Mouse (Mus musculus) left cerebral cortex, adult 9 months (tissue): ENCODE measurements at regions not wholly inside any gene's neighbourhood (a gene's known extent, or its start where the extent isn't known, plus 50 kb on each side); places are given as distances from the start of the nearest gene placed in this dataset.
A peak's percentile ranks its signal among the peaks of the same experiment; 100 is the strongest.

Source experiments
- DNase-seq, 2 experiments: peaks; one replicate each; pipeline ENCODE4 v3.0.0; 2022; ENCODE audit warnings: low spot score in 2 of 2

- DNase-seq, result peak in 1 of 2 experiments; percentile 74
Observed at GRCm38 (mm10) chr17:88255744-88256598, 184.5 kb upstream of the Foxn2 start.

- DNase-seq, result peak in 1 of 2 experiments; percentile 82
Observed at GRCm38 (mm10) chr17:88256599-88257544, 183.6 kb upstream of the Foxn2 start.

GRCm38 (mm10) chr17:88258361-88258796 is 182.1 kb upstream of the Foxn2 start:
- no peak for DNase-seq

- DNase-seq, result no peak
Observed at GRCm38 (mm10) chr17:88260176-88260575, 180.3 kb upstream of the Foxn2 start.

GRCm38 (mm10) chr17:88260826-88261225 is 179.7 kb upstream of the Foxn2 start:
- no peak for DNase-seq

GRCm38 (mm10) chr17:88261556-88261955 is 179.0 kb upstream of the Foxn2 start:
- DNase-seq, result no peak

- DNase-seq, result peak in 1 of 2 experiments; percentile 82
Observed at GRCm38 (mm10) chr17:88262326-88263187, 178.0 kb upstream of the Foxn2 start.

GRCm38 (mm10) chr17:88265291-88265690 is 175.2 kb upstream of the Foxn2 start:
- DNase-seq, result no peak

- no peak for DNase-seq
Observed at GRCm38 (mm10) chr17:88268216-88268615, 172.3 kb upstream of the Foxn2 start.

GRCm38 (mm10) chr17:88268802-88269201 is 171.7 kb upstream of the Foxn2 start:
- DNase-seq, result no peak

- DNase-seq, result no peak
Observed at GRCm38 (mm10) chr17:88270896-88271295, 169.6 kb upstream of the Foxn2 start.

- no peak for DNase-seq
Observed at GRCm38 (mm10) chr17:88272161-88272560, 168.3 kb upstream of the Foxn2 start.

GRCm38 (mm10) chr17:88273520-88273919 is 167.0 kb upstream of the Foxn2 start:
- DNase-seq, result no peak

GRCm38 (mm10) chr17:88274003-88274698 is 166.4 kb upstream of the Foxn2 start:
- no peak for DNase-seq

- DNase-seq, result peak; percentile 50 to 68
Observed at GRCm38 (mm10) chr17:88274720-88275433, 165.6 kb upstream of the Foxn2 start.

- no peak for DNase-seq
Observed at GRCm38 (mm10) chr17:88279656-88280055, 160.9 kb upstream of the Foxn2 start.

GRCm38 (mm10) chr17:88282711-88283110 is 157.8 kb upstream of the Foxn2 start:
- no peak for DNase-seq

- no peak for DNase-seq
Observed at GRCm38 (mm10) chr17:88284477-88284876, 156.0 kb upstream of the Foxn2 start.

- no peak for DNase-seq
Observed at GRCm38 (mm10) chr17:88287861-88288260, 152.7 kb upstream of the Foxn2 start.

GRCm38 (mm10) chr17:88297520-88297919 is 143.0 kb upstream of the Foxn2 start:
- no peak for DNase-seq
